Mouse (Mus musculus) urinary bladder, postnatal 10 days (tissue): ENCODE results near the gene Ercc2.

Experiments
- DNase-seq: peaks from one replicate; pipeline ENCODE4 v3.0.0; 2022; ENCODE audit warnings: low spot score

Ercc2 gene

DNA sequence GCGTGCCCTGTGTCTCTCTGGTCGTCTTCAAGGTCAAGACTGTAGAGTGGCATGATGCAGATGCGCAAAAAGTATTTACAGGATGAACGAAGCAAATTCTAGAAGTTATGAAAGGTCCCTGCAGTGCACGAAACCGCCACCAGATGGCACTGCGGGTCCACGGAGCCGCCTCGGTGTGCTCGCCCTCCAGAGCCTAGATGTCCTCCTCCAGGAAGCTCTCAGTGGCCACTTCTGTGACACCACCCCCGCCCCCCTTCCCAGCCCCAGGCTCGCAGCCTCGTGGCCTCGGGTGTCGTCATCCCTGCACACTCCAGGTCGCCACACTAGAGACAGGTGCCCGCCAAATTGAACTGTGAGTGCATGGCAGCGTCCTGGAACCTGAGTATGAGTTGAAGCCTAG, 23.6 kb downstream of the Ercc2 start:
- DNase-seq: peak; percentile 67

GRCm38 (mm10) chr7:19409753-19410152, 27.9 kb downstream of the Ercc2 start:
- DNase-seq: no peak

DNA sequence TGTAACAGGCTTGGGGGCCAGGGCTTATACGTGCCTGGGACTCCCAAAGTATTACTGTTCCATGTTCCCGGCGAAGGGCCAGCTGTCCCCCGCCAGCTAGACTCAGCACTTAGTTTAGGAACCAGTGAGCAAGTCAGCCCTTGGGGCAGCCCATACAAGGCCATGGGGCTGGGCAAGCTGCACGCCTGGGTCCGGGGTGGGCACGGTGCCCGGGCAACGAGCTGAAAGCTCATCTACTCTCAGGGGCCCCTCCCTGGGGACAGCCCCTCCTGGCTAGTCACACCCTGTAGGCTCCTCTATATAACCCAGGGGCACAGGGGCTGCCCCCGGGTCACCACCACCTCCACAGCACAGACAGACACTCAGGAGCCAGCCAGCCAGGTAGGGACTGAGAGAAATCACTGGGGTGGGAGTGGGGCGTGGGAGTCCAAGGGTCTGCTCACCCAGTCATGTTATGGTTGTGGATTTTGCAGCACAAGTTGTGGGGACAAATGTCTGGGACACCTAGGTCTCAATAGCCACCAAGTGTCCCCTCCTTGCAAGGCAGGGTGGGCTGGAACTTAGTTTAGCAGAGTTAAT, 29.0 kb downstream of the Ercc2 start:
- peak; percentile 40 for DNase-seq

GRCm38 (mm10) chr7:19411783-19412182, 30.0 kb downstream of the Ercc2 start:
- no peak for DNase-seq

DNA sequence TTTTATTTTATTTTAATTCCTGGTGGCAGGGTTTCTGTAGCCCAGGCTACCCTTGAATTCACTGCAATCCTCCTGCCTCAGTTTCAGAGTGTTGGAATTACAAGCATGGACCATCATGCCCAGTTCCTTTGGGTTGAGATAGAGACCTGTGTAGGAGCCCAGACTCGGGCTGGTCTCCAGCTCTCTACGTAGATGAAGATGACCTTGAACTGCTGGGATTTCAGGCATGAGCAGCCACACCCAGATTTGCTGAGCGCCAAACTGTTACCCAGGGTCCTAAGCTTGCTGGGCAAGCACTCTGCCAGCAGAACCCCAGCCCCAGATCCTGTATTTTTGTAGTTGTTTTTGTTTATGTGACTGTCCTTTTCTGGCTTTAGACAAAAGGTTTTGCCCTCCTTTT, 31.7 kb downstream of the Ercc2 start:
- no peak for DNase-seq

GRCm38 (mm10) chr7:19416590-19416989, 34.8 kb downstream of the Ercc2 start:
- no peak for DNase-seq

DNA sequence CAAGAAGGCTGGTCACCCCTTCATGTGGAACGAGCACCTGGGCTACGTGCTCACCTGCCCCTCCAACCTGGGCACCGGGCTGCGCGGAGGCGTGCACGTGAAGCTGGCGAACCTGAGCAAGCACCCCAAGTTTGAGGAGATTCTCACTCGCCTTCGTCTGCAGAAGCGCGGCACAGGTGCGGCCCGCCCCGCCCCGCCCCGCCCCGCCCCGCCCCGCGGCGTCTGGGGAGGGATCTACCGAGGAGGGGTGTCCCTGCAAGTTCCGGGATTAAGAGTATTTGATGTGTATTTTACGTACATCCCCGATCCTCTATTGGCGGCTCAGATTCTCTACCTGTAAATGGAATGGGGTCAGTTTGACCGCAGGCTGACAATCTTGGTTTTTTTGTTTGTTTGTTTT, 38.3 kb downstream of the Ercc2 start:
- no peak for DNase-seq

- peak; percentile 56 for DNase-seq
These were observed 39.2 kb downstream of the Ercc2 start for GRCm38 (mm10) chr7:19420821-19421636.

DNA sequence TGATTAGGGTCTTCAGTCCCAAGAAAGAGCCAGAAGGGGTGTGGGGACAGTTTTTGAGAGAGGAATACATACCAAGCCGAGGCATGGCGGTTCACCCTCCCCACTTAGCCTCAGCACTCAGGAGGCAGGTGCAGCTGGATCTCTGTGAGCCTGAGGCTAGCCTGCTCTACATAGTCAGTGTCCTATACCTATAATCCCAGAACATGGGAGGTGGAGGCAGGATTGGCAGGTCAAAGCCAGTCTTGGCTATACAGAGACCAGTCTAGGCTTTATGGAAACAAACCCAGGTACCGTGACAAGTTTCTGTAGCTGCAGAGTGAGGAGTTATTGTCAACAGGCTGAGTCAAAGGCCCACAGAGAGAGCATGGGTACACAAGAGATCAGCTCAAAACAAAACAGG, 41.3 kb downstream of the Ercc2 start:
- DNase-seq: no peak

GRCm38 (mm10) chr7:19424051-19424450, 42.2 kb downstream of the Ercc2 start:
- DNase-seq: no peak

GRCm38 (mm10) chr7:19426349-19426748, 44.5 kb downstream of the Ercc2 start:
- no peak for DNase-seq

GRCm38 (mm10) chr7:19426888-19427287, 45.1 kb downstream of the Ercc2 start:
- DNase-seq: no peak

GRCm38 (mm10) chr7:19427999-19428650, 46.3 kb downstream of the Ercc2 start:
- DNase-seq: no peak

- no peak for DNase-seq
These were observed 47.9 kb downstream of the Ercc2 start for GRCm38 (mm10) chr7:19429726-19430125.

DNA sequence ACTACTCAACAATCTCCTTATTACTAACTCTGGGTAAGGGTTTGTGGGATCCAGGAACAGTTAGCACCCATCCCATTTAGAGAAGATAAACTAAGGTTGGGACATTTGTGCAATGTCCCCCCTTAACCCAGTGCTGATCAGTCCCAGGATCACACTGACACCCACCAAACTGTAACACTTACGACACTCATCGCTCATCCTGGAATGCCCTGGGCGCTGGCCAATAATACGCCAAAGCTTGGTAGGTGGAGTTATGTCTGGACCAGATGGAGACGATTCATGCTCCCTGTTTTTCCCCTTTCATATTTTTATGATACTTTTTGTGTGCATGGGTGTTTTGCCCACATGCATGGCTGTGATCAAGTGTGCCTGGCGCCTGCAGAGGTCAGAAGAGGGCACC, 48.6 kb downstream of the Ercc2 start:
- DNase-seq: no peak

- DNase-seq: no peak
These were observed 50.7 kb downstream of the Ercc2 start for GRCm38 (mm10) chr7:19432475-19432874.

- no peak for DNase-seq
These were observed 54.5 kb downstream of the Ercc2 start for GRCm38 (mm10) chr7:19436276-19436675.

DNA sequence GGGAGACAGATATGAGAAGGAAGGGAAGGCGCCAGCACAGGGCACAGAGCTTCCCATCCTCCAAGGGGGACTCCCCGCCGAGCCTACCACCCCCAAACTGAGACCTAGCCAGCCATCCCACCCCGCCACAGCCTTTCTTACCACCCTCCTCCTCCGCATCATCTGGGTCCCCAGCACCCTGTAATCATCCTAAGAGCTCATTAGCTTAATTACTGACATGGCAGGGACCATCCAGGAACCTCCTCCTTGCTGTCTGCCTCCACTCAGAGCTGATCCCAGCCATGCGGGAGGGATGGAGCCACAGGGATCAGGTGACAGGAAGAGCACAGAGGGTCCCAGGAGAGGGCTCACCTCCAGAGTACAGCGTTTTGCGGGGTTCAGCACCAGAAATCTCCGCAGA, 55.2 kb downstream of the Ercc2 start:
- no peak for DNase-seq

DNA sequence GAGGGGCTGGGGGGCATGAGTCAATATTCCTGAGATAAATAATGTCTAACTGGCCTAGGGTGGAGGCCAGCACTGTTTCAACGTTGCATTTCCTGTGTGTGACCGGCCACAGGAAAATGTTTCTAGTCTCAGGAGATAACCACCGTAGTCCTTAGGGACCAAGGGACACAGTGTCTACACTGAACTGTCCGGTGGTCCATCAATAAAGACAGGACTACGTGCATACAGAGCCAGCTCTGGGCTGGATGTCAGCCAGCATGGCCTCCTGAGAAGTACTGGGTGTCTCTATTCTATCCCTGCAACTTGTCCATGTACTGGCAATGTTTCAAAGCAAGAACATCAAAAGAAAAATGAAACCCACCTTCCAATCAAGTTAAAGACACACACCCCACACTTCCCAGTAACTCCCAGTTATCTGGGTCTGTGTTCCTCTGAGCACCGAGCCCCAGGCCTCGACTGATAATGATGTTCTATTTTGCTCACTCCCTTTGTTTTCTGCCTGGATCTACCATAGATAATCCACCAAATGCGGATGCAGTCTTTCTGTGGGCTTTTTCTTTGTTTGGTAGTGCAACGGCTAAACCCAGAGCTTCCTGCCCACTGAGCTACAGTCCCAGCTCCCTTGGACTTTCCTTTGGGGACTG, 59.8 kb downstream of the Ercc2 start:
- no peak for DNase-seq

DNA sequence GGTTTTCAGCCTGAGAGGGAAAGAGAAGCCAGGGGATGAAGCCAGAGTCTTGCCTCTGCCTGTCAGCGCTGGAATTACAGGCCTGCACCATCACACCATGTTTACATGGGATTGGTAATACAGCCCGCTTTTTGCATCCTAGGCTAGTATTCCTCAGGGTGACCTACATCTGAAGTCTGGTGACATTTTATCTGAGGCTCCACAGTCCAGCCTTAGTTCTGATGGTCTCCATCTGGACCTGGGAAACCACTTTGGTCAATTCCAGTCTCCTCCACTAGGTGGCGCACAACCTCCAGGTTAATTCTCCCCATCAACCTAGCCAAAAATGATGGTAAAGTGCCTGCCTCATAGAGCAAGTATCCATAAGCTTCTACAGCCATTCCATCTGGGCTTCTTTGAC, 61.5 kb downstream of the Ercc2 start:
- DNase-seq: peak; percentile 74

DNA sequence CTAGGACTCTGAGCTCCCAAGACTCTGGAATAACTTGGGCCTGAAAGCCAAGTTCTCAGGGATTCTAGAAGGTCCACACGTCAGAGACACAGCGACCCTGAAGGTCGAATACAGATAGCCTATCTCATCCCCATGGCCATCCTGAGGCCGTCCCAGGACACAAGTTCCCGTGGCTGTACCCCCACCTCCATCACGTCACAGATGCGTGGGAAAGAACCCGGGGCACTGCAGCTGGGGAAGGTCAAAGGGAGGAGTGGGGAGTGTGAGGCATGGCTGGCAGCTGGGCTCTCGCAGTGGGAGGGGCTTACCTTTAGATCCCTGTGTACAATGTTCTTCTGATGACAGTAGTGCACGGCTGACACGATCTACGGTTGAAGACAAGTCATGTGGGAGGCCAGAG, 63.0 kb downstream of the Ercc2 start:
- DNase-seq: no peak
